Mouse (Mus musculus): Measurements from ENCODE around the gene Gpr146.

- TF ChIP-seq POLR2A (IDR thresholded peaks at IDR 0.05; ENCODE audit: extremely low read depth, insufficient read depth, low read length) = no peak
- TF ChIP-seq CTCF (IDR thresholded peaks at IDR 0.05; ENCODE audit: low read depth, low read length) = peak; percentile 30; the same call in 1 of the 2 replicates
These were observed 39.4 kb downstream of the Gpr146 start for GRCm38 (mm10) chr5:139416942-139417341.
